Mouse (Mus musculus) hindbrain, embryonic 15.5 days (tissue): ENCODE results near the gene Zwilch. TPM values are rescaled to one million over a fixed set of nuclear protein-coding genes. Genes with fewer than 3 reads are reported as not detected.
"Not testable (repeated sequence)": the region's sequence is repeated elsewhere in the genome, so short reads cannot be mapped to it uniquely, and the experiment has no call there.

Experiments
- ATAC-seq: fragments of 200-750 bp; cut with Nextera tagmentation; 2 replicates; pipeline ENCODE4 v1.8.0; 2017; ENCODE audit warnings: low read depth, moderate number of reproducible peaks, moderate TSS enrichment; ENCODE audit not compliant: low FRiP score
- H3K27ac ChIP-seq: fragments of 300-500 bp; sonication (generic); replicated peaks from 2 replicates; pipeline ENCODE4 v1.5.1; 2015; ENCODE audit warnings: mild to moderate bottlenecking, inconsistent platforms
- H3K27me3 ChIP-seq: fragments of 300-500 bp; sonication (generic); 2 replicates; pipeline ENCODE4 v1.6.1; 2015; ENCODE audit warnings: control low read depth, inconsistent platforms
- H3K36me3 ChIP-seq: fragments of 300-500 bp; sonication (generic); 2 replicates; pipeline ENCODE4 v1.6.1; 2015; ENCODE audit warnings: control low read depth, inconsistent platforms
- H3K4me1 ChIP-seq: fragments of 300-500 bp; sonication (generic); replicated peaks from 2 replicates; pipeline ENCODE4 v1.6.1; 2015; ENCODE audit warnings: control low read depth, inconsistent platforms
- H3K4me2 ChIP-seq: fragments of 300-500 bp; sonication (generic); 2 replicates; pipeline ENCODE4 v1.6.1; 2015; ENCODE audit warnings: moderate library complexity, mild to moderate bottlenecking, inconsistent platforms
- H3K4me3 ChIP-seq: fragments of 300-500 bp; sonication (generic); 2 replicates; pipeline ENCODE4 v1.5.1; 2015; ENCODE audit warnings: mild to moderate bottlenecking, inconsistent platforms
- H3K9ac ChIP-seq: fragments of 300-500 bp; sonication (generic); 2 replicates; pipeline ENCODE4 v1.6.1; 2015; ENCODE audit warnings: inconsistent platforms
- H3K9me3 ChIP-seq: fragments of 300-500 bp; sonication (generic); 2 replicates; pipeline ENCODE4 v1.6.1; 2016; ENCODE audit warnings: control low read depth, inconsistent platforms
- WGBS: fragments of 180-500 bp; shearing (Covaris S2); methylation state at CpG from one replicate; pipeline ENCODE4 v1.1.7; 2015; 5-methylcytosine and 5-hydroxymethylcytosine counted together
- polyA plus RNA-seq: library from polyadenylated mRNA; unstranded; fragments of >200 nt; fragmentation: Nextera tagmentation; extraction: Ambion mirVana; gene quantifications from 2 replicates; pipeline ENCODE4 v1.2.1, GENCODE M21; 2015

Gene Zwilch
- polyA plus RNA-seq, 1 experiment from 2014 or later, result 5.6 TPM

DNA sequence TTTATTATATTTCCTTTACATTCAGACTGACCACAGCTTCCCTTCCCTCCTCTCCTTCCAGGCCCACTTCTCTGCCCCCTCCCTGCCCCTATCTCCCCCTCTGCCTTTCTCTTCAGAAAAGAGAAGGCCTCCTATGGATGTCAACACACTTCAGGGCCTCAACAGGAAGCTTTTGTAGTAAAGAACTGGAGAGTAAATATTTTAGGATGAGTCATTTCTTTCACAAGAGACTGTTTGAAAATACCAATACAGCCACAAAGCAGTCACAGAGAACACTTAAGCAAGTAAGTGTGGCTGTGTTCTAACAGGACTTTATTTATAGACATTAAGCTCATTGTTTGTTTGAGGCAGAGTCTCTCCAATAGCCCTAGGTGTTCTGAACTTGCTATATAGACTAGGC lies 29.4 kb upstream of the Zwilch start:
- H3K4me2 ChIP-seq, result no peak overlapping the region
- no peak overlapping the region for H3K27ac ChIP-seq
- no peak for ATAC-seq
- H3K4me1 ChIP-seq, result no peaks in the 10 kb centered on the region
- H3K4me3 ChIP-seq, result no peak overlapping the region
- H3K9ac ChIP-seq, result no peak overlapping the region
- H3K36me3 ChIP-seq, result peaks cover 8% of the 10 kb centered on the region; the same call in 1 of the 2 replicates
- H3K27me3 ChIP-seq, result no peaks in the 10 kb centered on the region
- no peaks in the 10 kb centered on the region for H3K9me3 ChIP-seq

DNA sequence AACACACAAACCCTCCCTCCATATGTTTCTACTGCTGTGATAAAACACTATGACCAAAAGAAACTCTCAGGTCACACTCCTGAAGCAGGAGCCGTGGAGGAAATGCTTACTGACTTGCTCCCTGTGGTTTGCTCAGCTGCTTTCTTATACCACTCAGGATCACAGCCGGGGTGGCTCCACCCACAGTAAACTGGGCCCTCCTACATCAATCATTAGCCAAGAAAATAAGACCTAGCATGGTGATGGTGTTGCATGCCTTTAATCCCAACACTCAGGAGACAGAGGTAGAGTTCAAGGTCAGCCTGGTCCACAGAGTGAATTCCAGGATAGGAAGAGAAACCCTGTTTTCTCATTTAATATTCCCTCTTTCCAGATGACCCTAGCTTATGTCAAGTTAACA lies 27.0 kb upstream of the Zwilch start:
- Histone ChIP-seq H3K27ac (no peak overlapping the region), H3K27me3 (no peaks in the 10 kb centered on the region), H3K4me1 (no peaks in the 10 kb centered on the region), H3K9me3 (no peaks in the 10 kb centered on the region), H3K4me3 (no peak overlapping the region), H3K36me3 (peaks cover 6% of the 10 kb centered on the region; the same call in 1 of the 2 replicates), H3K4me2 (no peak overlapping the region), H3K9ac (no peak overlapping the region)
- no peak for ATAC-seq
- 84% methylated on average over 2 of the region's 2 CpGs for WGBS

DNA sequence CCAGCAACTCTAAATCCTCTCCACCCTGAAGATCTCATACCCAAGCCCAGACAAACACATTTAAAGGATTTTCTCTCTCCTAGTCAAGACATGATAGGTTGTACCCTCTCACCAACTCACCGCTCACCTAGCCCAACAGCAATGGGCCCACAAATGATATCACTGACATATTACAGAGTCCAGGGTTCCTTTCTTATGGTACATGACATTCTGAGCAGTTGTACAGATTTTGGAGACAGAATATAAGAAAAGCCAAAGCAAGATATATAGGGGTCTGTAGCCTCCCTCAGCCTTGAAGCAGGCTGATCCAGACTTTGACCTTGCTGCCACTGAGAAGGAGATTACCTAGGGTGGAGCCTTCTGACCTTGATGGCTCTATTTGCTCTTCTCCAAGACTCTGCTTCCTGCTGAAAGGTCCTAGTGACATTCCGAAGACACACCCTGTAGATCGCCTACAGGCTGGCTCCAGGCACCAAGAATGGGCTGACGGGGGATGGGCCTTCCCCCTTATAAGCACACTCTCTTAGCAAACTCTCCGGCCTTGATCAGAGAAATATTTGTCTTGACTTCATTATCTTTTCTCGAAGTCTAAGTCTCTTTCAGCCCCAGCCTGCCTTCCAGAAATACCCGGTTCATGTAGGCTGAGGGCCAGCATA lies 26.0 kb upstream of the Zwilch start:
- not testable (repeated sequence) for H3K27me3 ChIP-seq, H3K27ac ChIP-seq, H3K4me3 ChIP-seq, H3K36me3 ChIP-seq, ATAC-seq, H3K9me3 ChIP-seq, H3K4me1 ChIP-seq, H3K9ac ChIP-seq, H3K4me2 ChIP-seq
- WGBS, result 93% methylated on average over 7 of the region's 7 CpGs

DNA sequence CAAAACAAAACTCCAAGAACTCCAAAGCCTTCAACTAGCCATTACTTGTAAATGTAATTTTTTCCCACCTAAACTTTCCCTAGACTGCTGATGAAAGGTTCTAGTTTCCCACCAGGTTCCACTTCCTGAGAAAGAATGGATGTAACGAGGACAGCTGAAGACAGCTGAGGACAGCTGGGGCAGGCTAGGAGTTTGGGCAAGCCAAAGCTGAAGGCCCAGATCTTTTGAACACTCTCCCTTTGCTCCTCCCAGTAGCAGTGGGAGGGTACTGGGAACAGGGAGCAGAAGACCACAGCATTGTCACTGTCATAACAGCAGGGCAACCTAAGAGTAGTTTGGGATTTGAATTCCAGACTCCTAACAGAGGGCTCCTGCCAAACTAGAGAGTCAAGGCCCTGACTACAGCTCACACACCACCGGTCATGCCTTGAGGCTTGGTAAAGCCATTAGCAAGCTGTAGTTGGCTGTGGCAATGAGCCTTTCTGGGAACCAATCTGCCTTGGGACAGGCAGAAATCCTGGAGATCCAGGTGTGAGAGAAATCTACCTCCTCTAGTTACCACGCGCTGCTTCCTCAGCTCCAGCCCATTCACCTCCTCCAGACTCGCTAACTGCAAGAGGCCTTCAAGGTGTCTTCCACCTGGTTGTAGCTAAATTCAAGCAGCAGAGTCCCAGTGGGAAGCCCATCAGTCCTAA lies 25.3 kb upstream of the Zwilch start:
- no peak for ATAC-seq
- 96% methylated on average over 5 of the region's 5 CpGs for WGBS
- H3K9ac ChIP-seq, result no peak overlapping the region
- no peak overlapping the region for H3K27ac ChIP-seq
- H3K27me3 ChIP-seq, result no peaks in the 10 kb centered on the region
- H3K4me1 ChIP-seq, result no peaks in the 10 kb centered on the region
- peaks cover 3% of the 10 kb centered on the region; the same call in 1 of the 2 replicates for H3K36me3 ChIP-seq
- no peak overlapping the region for H3K4me3 ChIP-seq
- H3K9me3 ChIP-seq, result no peaks in the 10 kb centered on the region
- H3K4me2 ChIP-seq, result no peak overlapping the region

DNA sequence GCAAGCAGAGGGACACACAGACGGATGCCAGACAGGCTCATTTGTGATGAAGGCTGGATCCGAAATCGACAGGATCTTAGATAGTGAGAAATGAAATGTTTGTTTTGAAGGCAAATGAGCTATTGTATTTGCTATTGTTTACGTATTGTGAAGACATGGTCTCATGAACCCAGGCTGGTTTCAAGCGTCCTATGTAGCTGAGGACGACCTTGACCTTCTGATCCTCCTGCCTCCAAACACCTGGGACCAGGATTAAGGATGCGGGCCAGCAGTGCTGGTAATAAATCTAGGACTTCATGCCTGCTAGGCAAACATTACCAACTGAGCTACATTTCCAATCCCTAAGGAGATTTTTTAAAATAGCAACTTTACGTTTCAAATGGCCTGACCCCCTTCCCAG lies 24.6 kb upstream of the Zwilch start:
- no peaks in the 10 kb centered on the region for H3K9me3 ChIP-seq
- ATAC-seq, result no peak
- no peak overlapping the region for H3K9ac ChIP-seq
- no peak overlapping the region for H3K27ac ChIP-seq
- H3K4me3 ChIP-seq, result no peak overlapping the region
- H3K4me1 ChIP-seq, result no peaks in the 10 kb centered on the region
- peaks cover 7% of the 10 kb centered on the region for H3K36me3 ChIP-seq
- H3K4me2 ChIP-seq, result no peak overlapping the region
- 90% methylated on average over 8 of the region's 8 CpGs for WGBS
- H3K27me3 ChIP-seq, result no peaks in the 10 kb centered on the region

DNA sequence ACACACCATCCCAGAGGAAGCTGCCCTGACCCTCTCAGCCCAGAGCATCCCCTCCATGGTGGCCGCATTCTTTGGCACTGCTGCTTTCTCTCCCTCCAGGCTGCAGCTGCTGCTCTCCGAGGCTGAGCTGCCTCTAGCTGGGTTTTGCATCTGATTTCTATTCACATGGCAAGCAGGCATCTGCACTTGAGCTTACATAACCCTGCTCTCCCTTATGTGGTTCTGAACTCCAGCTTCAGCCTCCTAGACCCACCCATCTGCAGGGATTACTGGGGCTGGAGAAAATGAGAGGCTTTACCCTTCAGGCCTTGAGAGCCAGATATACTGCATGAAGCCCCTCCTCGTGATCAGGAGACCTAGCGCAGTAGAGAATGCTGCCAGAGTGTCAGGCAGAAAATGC lies 22.6 kb upstream of the Zwilch start:
- H3K9ac ChIP-seq, result no peak overlapping the region
- H3K4me1 ChIP-seq, result no peaks in the 10 kb centered on the region
- no peaks in the 10 kb centered on the region for H3K27me3 ChIP-seq
- ATAC-seq, result no peak
- no peak overlapping the region for H3K4me2 ChIP-seq
- no peak overlapping the region for H3K4me3 ChIP-seq
- H3K27ac ChIP-seq, result no peak overlapping the region
- 79% methylated on average over 4 of the region's 4 CpGs for WGBS
- peaks cover 23% of the 10 kb centered on the region for H3K36me3 ChIP-seq
- H3K9me3 ChIP-seq, result no peaks in the 10 kb centered on the region

DNA sequence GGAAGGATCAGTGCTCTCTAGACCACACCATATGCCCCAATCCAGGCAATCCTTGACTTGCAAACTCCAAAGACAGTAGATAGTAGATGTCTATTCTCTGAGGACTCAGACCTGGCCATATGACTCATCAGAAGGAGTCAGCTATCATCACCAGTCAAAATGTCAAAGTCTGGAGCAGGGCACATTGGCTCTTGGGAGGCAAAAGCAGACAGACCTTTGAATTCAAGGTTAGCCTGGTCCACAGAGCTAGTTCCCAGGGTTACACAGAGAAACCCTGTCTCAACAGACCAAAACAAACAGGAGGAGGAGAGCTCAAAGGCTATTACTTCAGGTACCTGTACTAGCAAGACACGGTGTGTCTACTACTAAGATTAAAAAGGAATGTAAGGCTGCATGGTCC lies 21.0 kb upstream of the Zwilch start:
- Histone ChIP-seq H3K4me3 (no peak overlapping the region), H3K27ac (no peak overlapping the region), H3K4me2 (no peak overlapping the region), H3K9me3 (no peaks in the 10 kb centered on the region), H3K4me1 (no peaks in the 10 kb centered on the region), H3K36me3 (peaks cover 27% of the 10 kb centered on the region), H3K27me3 (no peaks in the 10 kb centered on the region), H3K9ac (no peak overlapping the region)
- ATAC-seq, result no peak
- WGBS, result 93% methylated on average over 1 of the region's 1 CpGs

DNA sequence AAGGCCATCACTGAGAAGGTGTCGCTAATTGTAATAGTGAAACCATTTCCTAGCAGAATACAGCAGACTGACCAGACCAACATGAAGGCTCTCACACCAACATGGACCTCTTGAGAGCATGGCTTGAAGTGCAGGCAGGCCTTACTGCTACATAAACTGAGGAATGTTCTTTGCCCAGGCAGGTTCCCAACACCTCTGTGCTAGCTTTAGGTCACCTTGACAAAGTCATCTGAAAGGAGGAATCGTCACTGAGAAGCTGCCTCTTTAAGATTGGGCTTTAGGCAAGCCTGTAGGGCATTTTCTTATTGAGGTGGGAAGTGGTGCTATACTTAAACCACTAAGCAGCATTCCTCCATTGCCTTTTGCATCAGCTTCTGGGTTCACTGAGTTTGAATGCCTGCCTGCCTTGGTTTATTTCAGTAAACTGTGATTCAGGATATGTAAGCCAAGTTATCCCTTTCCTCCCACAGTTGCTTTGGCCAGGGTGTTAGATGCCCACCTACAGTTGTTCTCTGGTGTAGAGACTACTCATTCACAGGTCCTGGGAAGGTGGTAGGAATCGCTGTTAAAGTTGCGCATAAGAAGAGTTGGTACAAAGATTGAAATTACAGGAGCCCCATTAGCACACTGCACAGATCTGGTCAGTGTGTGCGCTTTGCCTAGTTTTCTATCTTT lies 11.4 kb upstream of the Zwilch start:
- no peak overlapping the region for H3K27ac ChIP-seq
- H3K4me3 ChIP-seq, result no peak overlapping the region
- H3K27me3 ChIP-seq, result no peaks in the 10 kb centered on the region
- no peak overlapping the region for H3K4me2 ChIP-seq
- H3K4me1 ChIP-seq, result peaks cover 10% of the 10 kb centered on the region
- WGBS, result 91% methylated on average over 5 of the region's 5 CpGs
- no peaks in the 10 kb centered on the region for H3K9me3 ChIP-seq
- no peak overlapping the region for H3K9ac ChIP-seq
- ATAC-seq, result no peak
- peaks cover 38% of the 10 kb centered on the region for H3K36me3 ChIP-seq

DNA sequence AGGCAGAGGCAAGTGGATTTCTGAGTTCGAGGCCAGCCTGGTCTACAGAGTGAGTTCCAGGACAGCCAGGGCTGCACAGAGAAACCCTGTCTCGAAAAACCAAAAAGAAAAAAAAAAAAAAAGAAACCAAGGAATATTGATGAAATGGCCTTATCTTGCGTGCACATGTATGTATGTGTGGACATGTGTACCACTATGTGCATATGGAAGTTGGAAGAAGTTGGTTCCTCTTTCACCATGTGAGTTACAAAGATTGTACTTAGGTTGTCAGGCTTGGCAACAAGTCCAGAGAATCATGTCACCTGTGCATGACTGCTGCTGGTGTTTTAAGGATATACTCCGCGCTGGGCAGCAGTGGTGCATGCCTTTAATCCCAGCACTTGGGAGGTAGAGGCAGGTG lies 10.4 kb upstream of the Zwilch start:
- H3K9me3 ChIP-seq, result not testable (repeated sequence)
- 91% methylated on average over 5 of the region's 5 CpGs for WGBS
- H3K36me3 ChIP-seq, result peaks cover 37% of the 10 kb centered on the region

DNA sequence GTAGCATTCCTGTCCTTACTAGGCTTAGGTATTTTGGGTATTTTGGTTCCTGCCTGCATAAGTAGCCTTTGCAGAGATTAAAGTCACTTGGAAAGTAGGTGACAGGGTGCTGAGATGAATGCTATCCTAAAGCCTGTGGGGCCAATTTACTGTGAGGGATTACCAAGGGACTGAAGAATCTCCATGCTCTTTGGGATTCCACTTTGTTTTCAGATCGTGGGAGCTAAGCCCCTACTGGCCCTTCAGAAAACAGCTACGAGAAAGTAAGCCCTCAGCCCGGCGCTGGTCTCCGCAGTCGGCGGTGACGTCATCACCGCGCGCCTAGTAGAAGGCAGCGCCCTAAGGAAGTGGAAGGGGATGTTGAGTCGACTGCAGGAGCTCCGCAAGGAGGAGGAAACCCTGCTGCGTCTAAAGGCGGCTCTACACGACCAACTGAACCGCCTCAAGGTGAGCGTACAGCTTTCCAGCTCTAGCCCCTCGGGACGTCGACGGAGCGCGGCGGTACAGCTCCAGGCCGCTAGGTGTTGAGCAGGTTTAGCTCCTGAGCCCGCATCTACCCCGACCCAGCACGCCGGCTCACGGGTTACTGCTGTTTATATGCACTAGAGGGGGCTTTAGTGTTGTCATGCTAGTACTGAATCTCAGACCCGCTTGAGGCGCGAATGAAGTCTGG lies 6.2 kb upstream of the Zwilch start, which contains the start of gene Snapc5:
Gene Snapc5 (plus strand): TSS at position 301 of the 673 bp plus-strand sequence.
- WGBS, result 0% methylated on average over 35 of the region's 35 CpGs
- peak; percentile 95 for ATAC-seq
- H3K4me1 ChIP-seq, result peaks cover 30% of the 10 kb centered on the region
- H3K4me3 ChIP-seq, result peak within 1 kb of the TSS; percentile 82
- peak within 1 kb of the TSS; percentile 60 for H3K4me2 ChIP-seq
- no peaks in the 10 kb centered on the region for H3K27me3 ChIP-seq
- H3K9me3 ChIP-seq, result no peaks in the 10 kb centered on the region
- peak within 1 kb of the TSS; percentile 89 for H3K27ac ChIP-seq
- peak within 1 kb of the TSS; percentile 63 for H3K9ac ChIP-seq
- peaks cover 58% of the 10 kb centered on the region for H3K36me3 ChIP-seq

More for the DNA sequence above, 10.4 kb upstream of the Zwilch start:
- not testable (repeated sequence) for ATAC-seq, H3K27me3 ChIP-seq, H3K4me3 ChIP-seq, H3K4me2 ChIP-seq, H3K9ac ChIP-seq, H3K27ac ChIP-seq
- H3K4me1 ChIP-seq, result peaks cover 16% of the 10 kb centered on the region

DNA sequence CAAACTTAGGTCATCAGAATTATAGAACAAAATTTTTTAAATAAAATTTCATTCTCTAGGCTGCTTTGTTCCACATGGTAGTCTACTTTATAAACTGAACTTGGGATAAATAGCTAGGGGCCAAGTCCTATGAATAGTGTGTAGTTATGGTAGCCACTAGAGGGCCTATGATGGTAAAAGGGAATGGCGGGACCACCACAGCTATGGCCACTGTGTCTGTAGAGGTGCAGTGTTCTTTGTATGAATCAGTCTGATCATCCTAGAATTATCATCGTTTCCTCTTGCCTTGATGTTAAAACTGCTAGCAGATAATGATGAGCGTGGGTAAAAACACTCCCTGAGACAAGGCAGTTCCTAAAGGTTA lies 5.7 kb upstream of the Zwilch start:
- Histone ChIP-seq H3K4me2 (peak overlapping the region; percentile 60), H3K36me3 (peaks cover 58% of the 10 kb centered on the region)
- WGBS, result 51% methylated on average over 3 of the region's 3 CpGs

DNA sequence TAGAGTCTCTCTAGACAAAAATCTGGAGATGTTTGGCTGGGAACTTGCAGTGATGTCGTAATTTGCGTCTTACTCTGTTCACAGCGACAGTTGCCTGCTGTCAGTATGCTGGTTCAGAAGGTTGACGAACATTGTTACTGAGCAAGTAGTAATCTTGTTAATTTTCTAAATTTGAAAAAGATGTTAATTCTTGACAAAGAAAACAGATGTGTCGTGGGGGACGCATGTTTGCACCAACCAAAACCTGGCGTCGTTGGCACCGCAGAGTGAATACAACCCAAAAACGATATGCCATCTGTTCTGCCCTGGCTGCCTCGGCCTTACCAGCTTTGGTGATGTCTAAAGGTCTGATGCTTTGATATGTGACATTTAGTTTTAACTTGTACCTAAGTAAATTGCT lies 2.5 kb upstream of the Zwilch start:
- H3K4me3 ChIP-seq, result no peak overlapping the region
- ATAC-seq, result no peak
- H3K36me3 ChIP-seq, result peaks cover 41% of the 10 kb centered on the region
- no peaks in the 10 kb centered on the region for H3K27me3 ChIP-seq
- H3K4me1 ChIP-seq, result peaks cover 40% of the 10 kb centered on the region
- no peak overlapping the region for H3K27ac ChIP-seq
- 85% methylated on average over 11 of the region's 11 CpGs for WGBS
- H3K9ac ChIP-seq, result no peak overlapping the region
- no peak overlapping the region for H3K4me2 ChIP-seq
- no peaks in the 10 kb centered on the region for H3K9me3 ChIP-seq

More for the DNA sequence above, 5.7 kb upstream of the Zwilch start:
- no peaks in the 10 kb centered on the region for H3K9me3 ChIP-seq
- ATAC-seq, result peak; percentile 24; the same call in 1 of the 2 replicates
- H3K27ac ChIP-seq, result peak overlapping the region; percentile 89
- H3K27me3 ChIP-seq, result no peaks in the 10 kb centered on the region
- H3K4me1 ChIP-seq, result peaks cover 33% of the 10 kb centered on the region
- H3K9ac ChIP-seq, result peak overlapping the region; percentile 63; the same call in 1 of the 2 replicates
- H3K4me3 ChIP-seq, result peak overlapping the region; percentile 82; the same call in 1 of the 2 replicates
